In genomic region chr2:162129896-162130295, GRCm38 (mm10) we compare ENCODE assay signal across 27 mouse cellular contexts.
A peak's percentile ranks its signal among the peaks of the same experiment; 100 is the strongest.
DNase-seq lines count a peak whose midpoint lies in the region; ATAC-seq lines count a peak whose summit lies in the region.
"Had no signal": no experiment of that assay in that cellular context is flagged by ENCODE, and none has a peak within 500 bp of the region (broad histone marks: within the 10 kb centered on the region; RNA-seq: fewer than 3 reads in every experiment).

No protein-coding gene starts in this region.

- H3K36me3 ChIP-seq in midbrain, embryonic 11.5 days (ENCODE audit: control insufficient read depth, insufficient read depth, low read length): no peaks in the 10 kb centered on the region
- H3K36me3 ChIP-seq: embryonic facial prominence, embryonic 12.5 days; embryonic facial prominence, embryonic 15.5 days; G1E; heart, embryonic 12.5 days; heart, embryonic 15.5 days had no signal

- DNase-seq in cerebellum, postnatal 4 days (ENCODE audit: low spot score in 2 of 2): no peak
- DNase-seq in cerebellum, adult 18-20 months: peak; percentile 40 to 41
- DNase-seq in cerebellum, adult 9-10 months: peak; percentile 56
- DNase-seq in cerebellum, postnatal 36 days: peak; percentile 16 to 22
- no peak for DNase-seq in midbrain, embryonic 11.5 days (ENCODE audit: low spot score, missing footprints)
- no peak for DNase-seq in thymus, postnatal 14 days
- no peak for DNase-seq in urinary bladder, postnatal 10 days (ENCODE audit: low spot score)
- DNase-seq: adrenal gland, postnatal 14 days; forebrain, postnatal 0 days; gastrocnemius, adult 2 months; gastrocnemius, postnatal 14 days; heart, postnatal 10 days; heart, postnatal 4 days; kidney, adult 2 months had no signal

- H3K27ac ChIP-seq in midbrain, embryonic 11.5 days (ENCODE audit: low read depth, low read length): no peak overlapping the region
- H3K27ac ChIP-seq: embryonic facial prominence, embryonic 12.5 days; embryonic facial prominence, embryonic 15.5 days; gastrocnemius, adult 2 months; heart, embryonic 15.5 days; hindbrain, embryonic 14.5 days; hindbrain, postnatal 0 days had no signal

- H3K9ac ChIP-seq in midbrain, embryonic 11.5 days (ENCODE audit: low read length): no peak overlapping the region
- H3K9ac ChIP-seq: embryonic facial prominence, embryonic 12.5 days; embryonic facial prominence, embryonic 15.5 days; forebrain, postnatal 0 days; heart, embryonic 12.5 days; heart, embryonic 15.5 days; hindbrain, embryonic 14.5 days had no signal

- no peaks in the 10 kb centered on the region for H3K9me3 ChIP-seq in midbrain, embryonic 11.5 days (ENCODE audit: control insufficient read depth, low read length)
- H3K9me3 ChIP-seq: embryonic facial prominence, embryonic 12.5 days; embryonic facial prominence, embryonic 15.5 days; heart, embryonic 12.5 days; heart, embryonic 15.5 days had no signal

- no peak overlapping the region for H3K4me3 ChIP-seq in midbrain, embryonic 11.5 days (ENCODE audit: low read depth, low read length)
- H3K4me3 ChIP-seq: embryonic facial prominence, embryonic 12.5 days; embryonic facial prominence, embryonic 15.5 days; gastrocnemius, adult 2 months; heart, embryonic 12.5 days; heart, embryonic 15.5 days had no signal

- ATAC-seq in cerebellum, adult (ENCODE audit: insufficient number of reproducible peaks, low FRiP score, low TSS enrichment): peak; percentile 75
- ATAC-seq in midbrain, embryonic 11.5 days (ENCODE audit: low FRiP score): no peak
- ATAC-seq: forebrain, embryonic 14.5 days; forebrain, postnatal 0 days; hindbrain, postnatal 0 days; inflammation-experienced regulatory T-cells, adult 6 months; intestine, embryonic 16.5 days; Patski had no signal

- WGBS in midbrain, embryonic 11.5 days: 96% methylated on average over 1 of the region's 1 CpGs

- H3K27me3 ChIP-seq in midbrain, embryonic 11.5 days (ENCODE audit: control insufficient read depth, insufficient read depth, low read length): no peaks in the 10 kb centered on the region
- H3K27me3 ChIP-seq: CH12.LX; embryonic facial prominence, embryonic 12.5 days; embryonic facial prominence, embryonic 15.5 days; heart, embryonic 12.5 days; heart, embryonic 15.5 days; Patski had no signal

- no peaks in the 10 kb centered on the region for H3K4me1 ChIP-seq in midbrain, embryonic 11.5 days (ENCODE audit: control insufficient read depth, insufficient read depth, low read length)
- H3K4me1 ChIP-seq: embryonic facial prominence, embryonic 12.5 days; embryonic facial prominence, embryonic 15.5 days; heart, embryonic 12.5 days; heart, embryonic 15.5 days had no signal

- no peak overlapping the region for H3K4me2 ChIP-seq in midbrain, embryonic 11.5 days
- H3K4me2 ChIP-seq: embryonic facial prominence, embryonic 12.5 days; embryonic facial prominence, embryonic 15.5 days; heart, embryonic 12.5 days; heart, embryonic 15.5 days; hindbrain, embryonic 14.5 days had no signal

Comparison
In these comparisons a context has a peak if more than half of its experiments do, and no peak if none do; other contexts are left out.
1. DNase-seq: peak in cerebellum, adult 18-20 months (2 of 2), cerebellum, adult 9-10 months (single experiment) and cerebellum, postnatal 36 days (2 of 2); none in cerebellum, postnatal 4 days (0 of 2), midbrain, embryonic 11.5 days (single experiment), thymus, postnatal 14 days (single experiment) and urinary bladder, postnatal 10 days (single experiment).